ENCODE assay signal across 8 mouse cellular contexts in genomic region chr14:55114759-55115701, GRCm38 (mm10). TPM values are rescaled to one million over a fixed set of nuclear protein-coding genes. Genes with fewer than 3 reads are reported as not detected.
A peak's percentile ranks its signal among the peaks of the same experiment; 100 is the strongest.
DNase-seq lines count a peak whose midpoint lies in the region; ATAC-seq and TF ChIP-seq lines count a peak whose summit lies in the region.

No protein-coding gene starts in this region.

- H3K27ac ChIP-seq in forebrain, embryonic 13.5 days: peak overlapping the region; percentile 88
- peak overlapping the region; percentile 96 for H3K27ac ChIP-seq in hindbrain, embryonic 15.5 days (replicated peaks)
- peak overlapping the region; percentile 70 for H3K27ac ChIP-seq in limb, embryonic 10.5 days
- H3K27ac ChIP-seq in midbrain, embryonic 11.5 days (ENCODE audit: low read depth, low read length): no peak overlapping the region
- H3K27ac ChIP-seq in stomach, postnatal 0 days (replicated peaks): no peak overlapping the region

- H3K36me3 ChIP-seq in forebrain, embryonic 13.5 days (ENCODE audit: poor library complexity, severe bottlenecking): peaks cover 11% of the 10 kb centered on the region
- H3K36me3 ChIP-seq in hindbrain, embryonic 15.5 days: peaks cover 11% of the 10 kb centered on the region; the same call in 1 of the 2 replicates
- no peaks in the 10 kb centered on the region for H3K36me3 ChIP-seq in limb, embryonic 10.5 days
- no peaks in the 10 kb centered on the region for H3K36me3 ChIP-seq in midbrain, embryonic 11.5 days (ENCODE audit: control insufficient read depth, insufficient read depth, low read length)
- no peaks in the 10 kb centered on the region for H3K36me3 ChIP-seq in stomach, postnatal 0 days (ENCODE audit: control insufficient read depth, insufficient read depth, low read length)

- ATAC-seq in forebrain, embryonic 13.5 days: peak; percentile 39
- ATAC-seq in hindbrain, embryonic 15.5 days (ENCODE audit: low FRiP score, low read depth): peak; percentile 41
- peak; percentile 71 for ATAC-seq in midbrain, embryonic 11.5 days (ENCODE audit: low FRiP score)
- ATAC-seq in stomach, postnatal 0 days (ENCODE audit: low FRiP score, low TSS enrichment): peak; percentile 70

- WGBS in forebrain, embryonic 13.5 days: under 1% methylated on average over 72 of the region's 78 CpGs
- WGBS in hindbrain, embryonic 15.5 days: under 1% methylated on average over 73 of the region's 78 CpGs
- under 1% methylated on average over 71 of the region's 78 CpGs for WGBS in limb, embryonic 10.5 days
- under 1% methylated on average over 68 of the region's 78 CpGs for WGBS in midbrain, embryonic 11.5 days
- WGBS in stomach, postnatal 0 days: 1% methylated on average over 44 of the region's 78 CpGs

- H3K4me1 ChIP-seq in forebrain, embryonic 13.5 days: peaks cover 53% of the 10 kb centered on the region
- H3K4me1 ChIP-seq in hindbrain, embryonic 15.5 days (replicated peaks): peaks cover 64% of the 10 kb centered on the region
- H3K4me1 ChIP-seq in limb, embryonic 10.5 days: peaks cover 34% of the 10 kb centered on the region
- peaks cover 13% of the 10 kb centered on the region for H3K4me1 ChIP-seq in midbrain, embryonic 11.5 days (ENCODE audit: control insufficient read depth, insufficient read depth, low read length)
- peaks cover 4% of the 10 kb centered on the region; the same call in 1 of the 2 replicates for H3K4me1 ChIP-seq in stomach, postnatal 0 days (replicated peaks; ENCODE audit: control insufficient read depth, insufficient read depth)

- H3K4me3 ChIP-seq in forebrain, embryonic 13.5 days: peak overlapping the region; percentile 76
- H3K4me3 ChIP-seq in hindbrain, embryonic 15.5 days: peak overlapping the region; percentile 76
- H3K4me3 ChIP-seq in limb, embryonic 10.5 days: peak overlapping the region; percentile 61
- peak overlapping the region; percentile 60 for H3K4me3 ChIP-seq in midbrain, embryonic 11.5 days (ENCODE audit: low read depth, low read length)
- H3K4me3 ChIP-seq in stomach, postnatal 0 days (ENCODE audit: low read depth, low read length): peak overlapping the region; percentile 57

- peaks cover 31% of the 10 kb centered on the region for H3K27me3 ChIP-seq in forebrain, embryonic 13.5 days
- H3K27me3 ChIP-seq in hindbrain, embryonic 15.5 days: no peaks in the 10 kb centered on the region
- peaks cover 85% of the 10 kb centered on the region for H3K27me3 ChIP-seq in limb, embryonic 10.5 days (ENCODE audit: low read depth, poor library complexity, severe bottlenecking)
- H3K27me3 ChIP-seq in midbrain, embryonic 11.5 days (ENCODE audit: control insufficient read depth, insufficient read depth, low read length): peaks cover 37% of the 10 kb centered on the region
- H3K27me3 ChIP-seq in stomach, postnatal 0 days (ENCODE audit: control insufficient read depth, insufficient read depth, low read length): peaks cover 6% of the 10 kb centered on the region; the same call in 1 of the 2 replicates

- peak overlapping the region; percentile 98 for H3K4me2 ChIP-seq in forebrain, embryonic 13.5 days
- peak overlapping the region; percentile 74 for H3K4me2 ChIP-seq in hindbrain, embryonic 15.5 days
- peak overlapping the region; percentile 100 for H3K4me2 ChIP-seq in midbrain, embryonic 11.5 days
- H3K4me2 ChIP-seq in stomach, postnatal 0 days (replicated peaks; ENCODE audit: low read depth): peak overlapping the region; percentile 100

- no peak for TF ChIP-seq EP300 in stomach, postnatal 0 days (optimal IDR thresholded peaks at IDR 0.05)

- TF ChIP-seq CTCF in stomach, postnatal 0 days (IDR thresholded peaks at IDR 0.05; ENCODE audit: low read depth): peak; percentile 59

- DNase-seq in left cerebral cortex, adult 18-20 months (ENCODE audit: low spot score in 2 of 2): peak; percentile 69 to 71
- no peak for DNase-seq in left cerebral cortex, adult 11 months (ENCODE audit: low spot score)
- DNase-seq in cerebellum, adult 11 months: peak; percentile 79
- peak; percentile 61 for DNase-seq in limb, embryonic 10.5 days (ENCODE audit: low spot score)
- peak; percentile 93 for DNase-seq in midbrain, embryonic 11.5 days (ENCODE audit: low spot score, missing footprints)
- peak; percentile 70 for DNase-seq in stomach, postnatal 0 days (ENCODE audit: low spot score)

- H3K9me3 ChIP-seq in forebrain, embryonic 13.5 days (replicated peaks): no peaks in the 10 kb centered on the region
- H3K9me3 ChIP-seq in hindbrain, embryonic 15.5 days: no peaks in the 10 kb centered on the region
- no peaks in the 10 kb centered on the region for H3K9me3 ChIP-seq in limb, embryonic 10.5 days (replicated peaks)
- no peaks in the 10 kb centered on the region for H3K9me3 ChIP-seq in midbrain, embryonic 11.5 days (ENCODE audit: control insufficient read depth, low read length)
- no peaks in the 10 kb centered on the region for H3K9me3 ChIP-seq in stomach, postnatal 0 days (ENCODE audit: control insufficient read depth, low read length)

- H3K9ac ChIP-seq in forebrain, embryonic 13.5 days: peak overlapping the region; percentile 87
- H3K9ac ChIP-seq in hindbrain, embryonic 15.5 days: peak overlapping the region; percentile 93
- H3K9ac ChIP-seq in midbrain, embryonic 11.5 days (ENCODE audit: low read length): peak overlapping the region; percentile 69
- peak overlapping the region; percentile 62 for H3K9ac ChIP-seq in stomach, postnatal 0 days (ENCODE audit: low read length)

RNA-seq across cellular contexts. Expression of gene Jph4, which starts 1.7 kb away (rescaled TPM):
- 100 to 1,000 TPM; 279 to 305 TPM for total RNA-seq in left cerebral cortex, adult 18-20 months (2021)
- 17.5 and 17.7 TPM in 2 replicates for polyA plus RNA-seq in forebrain, embryonic 13.5 days (2015; fragmentation: Nextera tagmentation; extraction: Ambion mirVana)
- 33.6 and 40.7 TPM in 2 replicates for polyA plus RNA-seq in hindbrain, embryonic 15.5 days (2015; fragmentation: Nextera tagmentation; extraction: Ambion mirVana)
- 0.03 and 0.08 TPM in 2 replicates for polyA plus RNA-seq in limb, embryonic 10.5 days (2016; fragmentation: Nextera tagmentation; extraction: Ambion mirVana)
- 2.2 and 2.8 TPM in 2 replicates for polyA plus RNA-seq in midbrain, embryonic 11.5 days (2014; fragmentation: Nextera tagmentation; extraction: Ambion mirVana)
- polyA plus RNA-seq in stomach, postnatal 0 days (2015; fragmentation: Nextera tagmentation; extraction: Ambion mirVana): 0.82 and 1.0 TPM in 2 replicates

RNA-seq across cellular contexts. Expression of gene Ap1g2, which starts 8.6 kb away (rescaled TPM):
- 10 to 100 TPM in 1 of 2 experiments, 1 to 10 TPM in 1; 9.5 to 10.2 TPM for total RNA-seq in left cerebral cortex, adult 18-20 months (2021)
- 9.7 and 9.8 TPM in 2 replicates for polyA plus RNA-seq in forebrain, embryonic 13.5 days (2015; fragmentation: Nextera tagmentation; extraction: Ambion mirVana)
- 7.3 and 7.9 TPM in 2 replicates for polyA plus RNA-seq in hindbrain, embryonic 15.5 days (2015; fragmentation: Nextera tagmentation; extraction: Ambion mirVana)
- 10.6 and 12.5 TPM in 2 replicates for polyA plus RNA-seq in limb, embryonic 10.5 days (2016; fragmentation: Nextera tagmentation; extraction: Ambion mirVana)
- 9.5 and 10.1 TPM in 2 replicates for polyA plus RNA-seq in midbrain, embryonic 11.5 days (2014; fragmentation: Nextera tagmentation; extraction: Ambion mirVana)
- 26.4 and 31.0 TPM in 2 replicates for polyA plus RNA-seq in stomach, postnatal 0 days (2015; fragmentation: Nextera tagmentation; extraction: Ambion mirVana)

RNA-seq across cellular contexts. Expression of gene Thtpa, which starts 20.4 kb away (rescaled TPM):
- 10 to 100 TPM; 22.9 to 23.1 TPM for total RNA-seq in left cerebral cortex, adult 18-20 months (2021)
- polyA plus RNA-seq in forebrain, embryonic 13.5 days (2015; fragmentation: Nextera tagmentation; extraction: Ambion mirVana): 39.0 and 42.0 TPM in 2 replicates
- 29.4 and 32.6 TPM in 2 replicates for polyA plus RNA-seq in hindbrain, embryonic 15.5 days (2015; fragmentation: Nextera tagmentation; extraction: Ambion mirVana)
- 22.0 and 25.6 TPM in 2 replicates for polyA plus RNA-seq in limb, embryonic 10.5 days (2016; fragmentation: Nextera tagmentation; extraction: Ambion mirVana)
- polyA plus RNA-seq in midbrain, embryonic 11.5 days (2014; fragmentation: Nextera tagmentation; extraction: Ambion mirVana): 22.0 and 22.7 TPM in 2 replicates
- 11.5 and 11.8 TPM in 2 replicates for polyA plus RNA-seq in stomach, postnatal 0 days (2015; fragmentation: Nextera tagmentation; extraction: Ambion mirVana)

RNA-seq across cellular contexts. Expression of gene Zfhx2, which starts 22.9 kb away (rescaled TPM):
- 10 to 100 TPM; 41.8 to 44.5 TPM for total RNA-seq in left cerebral cortex, adult 18-20 months (2021)
- polyA plus RNA-seq in forebrain, embryonic 13.5 days (2015; fragmentation: Nextera tagmentation; extraction: Ambion mirVana): 26.7 and 28.0 TPM in 2 replicates
- polyA plus RNA-seq in hindbrain, embryonic 15.5 days (2015; fragmentation: Nextera tagmentation; extraction: Ambion mirVana): 24.0 and 24.9 TPM in 2 replicates
- polyA plus RNA-seq in limb, embryonic 10.5 days (2016; fragmentation: Nextera tagmentation; extraction: Ambion mirVana): 4.1 and 5.6 TPM in 2 replicates
- polyA plus RNA-seq in midbrain, embryonic 11.5 days (2014; fragmentation: Nextera tagmentation; extraction: Ambion mirVana): 11.3 and 11.5 TPM in 2 replicates
- 1.0 and 1.3 TPM in 2 replicates for polyA plus RNA-seq in stomach, postnatal 0 days (2015; fragmentation: Nextera tagmentation; extraction: Ambion mirVana)

Comparison
In these comparisons a context has a peak if more than half of its experiments do, and no peak if none do; other contexts are left out.
1. H3K27ac ChIP-seq: peak in forebrain, embryonic 13.5 days (single experiment), hindbrain, embryonic 15.5 days (single experiment) and limb, embryonic 10.5 days (single experiment); none in midbrain, embryonic 11.5 days (single experiment) and stomach, postnatal 0 days (single experiment).
2. Peak in every context shown above with its lines, with median percentiles within 50 percentile points of each other: ATAC-seq, H3K4me2 ChIP-seq, H3K4me3 ChIP-seq and H3K9ac ChIP-seq.